Mouse (Mus musculus): ENCODE data around the gene Zfp729a.
A peak's percentile ranks its signal among the peaks of the same experiment; 100 is the strongest.
"Not testable (repeated sequence)": the region's sequence is repeated elsewhere in the genome, so short reads cannot be mapped to it uniquely, and the experiment has no call there.

Gene Zfp729a

DNA sequence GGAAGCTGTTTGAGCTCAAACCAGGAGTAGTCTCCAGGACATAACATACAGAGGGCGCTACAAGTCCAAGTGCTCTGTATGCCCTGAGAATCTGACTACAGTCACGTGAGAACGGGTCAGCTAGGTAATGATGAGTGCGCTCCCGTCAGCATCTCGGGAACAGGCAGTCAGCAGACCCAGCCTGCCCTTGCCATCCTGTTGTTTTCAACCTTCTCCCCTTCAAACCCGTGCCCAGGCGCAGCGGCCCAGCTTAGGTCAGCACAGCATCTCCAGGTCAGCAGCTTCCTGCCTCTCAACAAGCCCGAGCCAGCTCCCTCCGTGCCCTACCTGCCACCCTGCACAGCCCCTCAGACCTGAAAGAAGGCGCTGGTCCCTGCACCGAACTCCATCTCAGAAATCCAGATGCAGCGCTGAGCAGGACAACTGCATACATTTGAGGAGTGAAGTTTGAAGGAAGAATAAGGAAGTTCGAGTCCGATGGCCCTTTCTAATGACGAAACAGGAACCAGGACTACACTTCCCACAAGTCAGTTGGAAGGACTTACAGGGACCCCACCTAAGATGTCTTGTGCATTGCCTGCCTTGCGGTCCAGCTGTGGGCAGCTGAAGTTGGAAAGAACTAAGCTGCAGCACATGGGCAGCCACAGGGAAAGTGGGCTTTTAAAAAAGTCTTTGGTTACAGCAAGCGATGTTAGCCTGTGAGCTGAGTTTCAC lies at the start of gene Zfp729a, which contains the start of gene Gm49345:
Gene Zfp729a (minus strand): TSS at position 498 of the 714 bp plus-strand sequence.
Gene Gm49345 (minus strand): TSS at position 476 of the 714 bp plus-strand sequence.
- DNase-seq (ENCODE audit: low spot score) = peak; percentile 85

DNA sequence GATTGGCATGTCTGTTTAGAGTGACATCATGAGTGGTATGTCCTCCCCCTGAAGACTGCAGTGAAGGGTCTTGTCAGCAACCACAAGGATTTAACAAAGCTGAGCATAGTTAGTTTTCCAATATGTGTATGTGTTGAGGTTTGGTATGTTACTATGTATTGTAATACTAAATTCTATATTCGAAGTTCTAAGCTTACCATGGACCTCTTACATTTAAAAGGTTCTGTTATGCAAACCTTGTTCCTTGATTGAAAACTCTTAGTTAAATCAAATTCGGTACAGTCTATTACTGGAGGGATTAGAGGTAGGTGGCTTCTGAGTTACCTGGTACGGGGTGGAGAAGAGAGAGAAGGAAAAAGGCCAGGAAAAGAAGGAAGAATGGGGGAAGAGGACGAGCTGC lies 49.4 kb upstream of the Zfp729a start, which contains the start of gene Zfp738:
Gene Zfp738 (minus strand): TSS at position 101 of the 400 bp plus-strand sequence.
- no peak for DNase-seq (ENCODE audit: low spot score)

DNA sequence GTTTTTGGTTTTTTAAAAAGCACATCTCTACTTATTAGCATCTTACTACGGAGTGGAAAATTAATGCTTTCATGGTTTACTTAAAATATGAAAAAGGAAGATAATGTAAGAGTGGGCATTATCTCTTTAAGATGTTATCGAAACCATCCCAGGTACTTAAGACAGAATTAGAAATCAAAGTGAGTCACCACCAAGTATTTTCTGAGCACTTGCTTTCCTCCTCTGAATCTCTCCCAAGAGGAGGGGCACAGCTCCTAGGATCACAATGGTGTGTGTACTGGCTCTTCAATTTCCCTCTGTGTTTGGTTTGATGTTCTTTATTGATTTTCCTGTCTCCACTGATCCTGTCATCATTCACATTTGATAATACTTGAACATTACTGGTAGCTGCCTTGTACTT lies 46.2 kb upstream of the Zfp729a start:
- DNase-seq (ENCODE audit: low spot score) = not testable (repeated sequence)

DNA sequence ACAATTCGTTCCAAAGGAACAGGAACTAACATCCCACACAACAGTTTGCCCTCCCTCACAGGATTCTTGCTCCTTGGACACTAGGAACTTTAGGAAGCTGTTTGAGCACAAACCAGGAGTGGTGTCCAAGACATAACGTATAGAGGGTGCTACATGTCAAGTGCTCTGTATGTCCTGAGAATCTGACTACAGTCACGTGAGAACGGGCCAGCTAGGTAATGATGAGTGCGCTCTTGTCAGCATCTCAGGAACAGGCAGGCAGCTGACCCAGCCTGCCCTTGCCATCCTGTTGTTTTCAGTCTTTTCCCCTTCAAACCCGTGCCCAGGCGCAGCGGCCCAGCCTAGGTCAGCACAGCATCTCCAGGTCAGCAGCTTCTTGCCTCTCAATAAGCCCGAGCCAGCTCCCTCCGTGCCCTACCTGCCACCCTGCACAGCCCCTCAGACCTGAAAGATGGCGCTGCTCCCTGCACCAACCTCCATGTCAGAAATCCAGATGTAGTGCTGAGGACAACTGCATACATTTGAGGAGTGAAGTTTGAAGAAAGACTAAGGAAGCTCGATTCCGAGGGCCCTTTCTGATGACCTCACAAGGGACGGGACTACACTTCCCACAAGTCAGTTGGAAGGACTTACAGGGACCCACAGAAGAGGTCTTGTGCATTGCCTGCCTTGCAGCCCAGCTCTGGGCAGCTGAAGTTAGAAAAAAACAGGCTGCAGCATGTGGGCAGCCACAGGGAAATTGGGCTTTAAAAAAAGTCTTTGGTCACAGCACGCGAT lies 45.6 kb upstream of the Zfp729a start:
- peak; percentile 77 for DNase-seq (ENCODE audit: low spot score)

DNA sequence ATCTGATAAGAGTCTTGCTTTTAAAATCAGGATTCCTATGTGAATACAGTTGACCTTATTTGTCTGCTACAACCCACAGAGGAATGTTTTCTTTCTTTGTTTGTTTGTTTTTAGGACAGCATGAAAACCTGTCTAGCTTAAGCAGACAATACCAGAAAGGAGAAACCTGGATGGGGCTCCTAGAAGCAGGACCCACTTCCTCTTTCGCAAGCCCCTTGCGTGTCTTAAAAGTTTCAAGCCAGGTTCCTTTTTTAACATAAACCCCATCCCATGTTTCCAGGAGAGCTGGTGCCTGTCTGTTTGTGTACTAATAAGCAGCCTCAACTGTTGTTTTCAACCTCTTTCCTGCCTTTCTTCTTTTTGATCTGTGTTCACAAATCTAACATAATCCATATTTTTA lies 37.3 kb upstream of the Zfp729a start:
- no peak for DNase-seq (ENCODE audit: low spot score)

DNA sequence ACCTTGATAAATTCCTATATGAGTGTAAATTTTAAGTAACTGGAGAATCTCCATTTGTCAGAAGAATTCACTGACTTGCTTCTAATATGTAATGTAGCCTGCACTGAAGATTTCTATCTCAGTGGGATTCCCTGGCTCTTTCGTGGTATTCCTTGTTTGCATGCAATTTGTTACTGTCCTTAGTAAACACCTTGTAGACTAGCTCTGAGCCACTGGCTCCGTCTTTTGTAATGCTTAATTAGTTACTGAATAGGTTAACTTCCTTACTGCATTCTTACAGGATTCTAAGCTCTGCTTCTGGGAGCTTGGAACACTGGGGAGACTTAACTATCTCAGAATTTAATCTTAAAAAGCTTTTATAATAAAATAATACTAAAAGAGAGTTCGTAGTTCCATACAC lies 14.9 kb upstream of the Zfp729a start:
- no peak for DNase-seq (ENCODE audit: low spot score)

DNA sequence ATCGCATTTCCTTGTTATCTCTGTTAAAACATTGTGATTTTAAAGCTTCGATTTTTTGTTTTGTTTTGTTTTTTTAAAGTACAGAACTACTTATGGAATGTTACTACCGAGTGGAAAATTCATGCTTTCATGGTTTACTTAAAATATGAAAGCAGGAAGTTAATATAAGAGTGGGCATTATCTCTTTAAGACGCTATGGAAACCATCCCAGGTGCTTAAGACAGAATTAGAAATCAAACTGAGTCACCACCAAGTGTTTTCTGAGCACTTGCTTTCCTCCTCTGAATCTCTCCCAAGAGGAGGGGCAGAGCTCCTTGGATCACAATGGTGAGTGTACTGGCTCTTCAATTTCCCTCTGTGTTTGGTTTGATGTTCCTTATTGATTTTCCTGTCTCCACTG lies 27.5 kb downstream of the Zfp729a start:
- DNase-seq (ENCODE audit: low spot score) = no peak

DNA sequence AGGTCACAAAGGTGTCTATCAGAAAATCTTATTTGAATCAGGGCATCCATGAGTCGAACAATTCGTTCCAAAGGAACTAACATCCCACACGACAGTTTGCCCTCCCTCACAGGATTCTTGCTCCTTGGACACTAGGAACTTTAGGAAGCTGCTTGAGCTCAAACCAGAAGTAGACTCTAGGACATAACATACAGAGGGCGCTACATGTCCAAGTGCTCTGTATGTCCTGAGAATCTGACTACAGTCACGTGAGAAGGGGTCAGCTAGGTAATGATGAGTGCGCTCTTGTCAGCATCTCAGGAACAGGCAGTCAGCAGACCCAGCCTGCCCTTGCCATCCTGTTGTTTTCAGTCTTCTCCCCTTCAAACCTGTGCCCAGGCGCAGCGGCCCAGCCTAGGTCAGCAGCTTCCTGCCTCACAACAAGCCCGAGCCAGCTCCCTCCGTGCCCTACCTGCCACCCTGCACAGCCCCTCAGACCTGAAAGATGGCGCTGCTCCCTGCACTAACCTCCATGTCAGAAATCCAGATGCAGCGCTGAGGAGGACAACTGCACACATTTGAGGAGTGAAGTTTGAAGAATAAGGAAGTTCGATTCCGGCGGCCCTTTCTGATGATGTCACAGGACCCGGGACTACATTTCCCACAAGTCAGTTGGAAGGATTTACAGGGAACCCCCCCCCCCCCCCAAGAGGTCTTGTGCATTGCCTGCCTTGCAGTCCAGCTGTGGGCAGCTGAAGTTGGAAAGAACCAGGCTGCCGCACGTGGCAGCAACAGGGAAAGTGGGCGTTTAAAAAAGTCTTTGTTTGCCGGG lies 28.3 kb downstream of the Zfp729a start, which contains the start of gene Zfp729b:
Gene Zfp729b (minus strand): TSS at position 642 of the 811 bp plus-strand sequence.
- peak; percentile 85 for DNase-seq (ENCODE audit: low spot score)

DNA sequence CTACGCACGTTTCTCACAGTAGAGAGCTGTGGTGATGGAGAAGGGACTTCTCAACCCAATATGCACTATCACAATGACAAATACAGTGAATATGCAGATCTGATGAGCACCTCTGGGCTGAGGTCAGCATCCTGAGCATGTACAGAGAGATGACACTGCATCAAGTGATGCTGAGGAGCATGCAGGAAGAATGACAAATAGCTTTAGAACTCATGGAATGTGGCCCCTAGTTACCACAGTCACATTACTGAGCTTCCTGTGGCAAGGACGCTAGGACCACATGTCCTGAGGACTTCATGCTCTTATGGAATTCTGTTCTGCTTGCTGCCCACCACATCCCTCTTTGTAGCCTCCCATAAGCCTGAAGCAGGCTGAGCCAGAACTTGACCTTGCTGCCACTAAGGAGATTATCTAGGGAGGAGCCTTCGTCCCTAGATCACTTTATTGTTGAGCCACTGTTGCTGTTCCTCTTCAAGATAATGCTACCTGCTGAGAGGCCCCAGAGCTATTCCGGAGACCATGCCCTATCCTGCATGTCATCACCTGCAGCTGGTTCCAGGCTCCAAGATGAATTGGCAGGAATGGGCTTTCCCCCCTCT lies 64.9 kb downstream of the Zfp729a start:
- no peak for DNase-seq (ENCODE audit: low spot score)
